ENCODE assay signal across 18 mouse cellular contexts in the genomic region with DNA sequence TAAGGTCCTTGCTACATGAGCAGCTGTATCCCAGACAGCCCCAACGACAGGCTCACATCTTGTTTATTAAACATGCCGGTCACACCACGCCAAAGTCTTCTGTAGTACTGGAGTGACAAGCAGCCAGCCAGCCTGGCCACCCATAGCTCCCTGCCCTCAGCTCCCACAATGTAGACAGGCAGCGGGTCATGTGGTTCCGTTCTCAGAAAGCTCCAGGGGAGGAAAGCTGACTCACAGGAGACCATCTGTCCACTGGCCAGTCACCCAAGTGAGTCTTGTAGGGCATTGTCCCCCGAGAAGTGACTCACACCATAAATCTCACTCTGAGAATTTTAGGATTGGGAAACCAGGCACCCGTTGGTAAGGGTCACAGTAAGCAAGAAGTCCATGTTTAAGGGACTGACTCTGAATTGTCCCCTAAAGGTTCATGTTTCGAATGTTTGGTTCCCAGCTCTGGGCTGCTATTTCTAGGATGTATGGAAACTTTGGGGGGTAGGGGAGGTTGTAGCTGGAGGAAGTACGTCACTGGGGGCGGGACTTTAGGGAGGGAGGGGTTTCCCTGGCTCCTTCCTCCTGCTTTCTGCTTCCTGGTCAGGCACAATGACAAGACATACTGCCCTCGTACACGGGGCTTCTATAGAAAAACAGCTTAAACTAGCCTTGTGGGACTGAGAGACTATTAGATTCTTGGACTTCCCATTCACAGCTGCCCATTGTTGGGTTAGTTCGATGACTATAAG.
DNase-seq lines count a peak whose midpoint lies in the region; ATAC-seq lines count a peak whose summit lies in the region.
"Had no signal": no experiment of that assay in that cellular context is flagged by ENCODE, and none has a peak within 500 bp of the region (broad histone marks: within the 10 kb centered on the region; RNA-seq: fewer than 3 reads in every experiment).

No protein-coding gene starts in this region.

- 87% methylated on average over 13 of the region's 13 CpGs for WGBS in forebrain, embryonic 12.5 days

- no peaks in the 10 kb centered on the region for H3K4me1 ChIP-seq in forebrain, embryonic 12.5 days
- H3K4me1 ChIP-seq: intestine, embryonic 15.5 days; midbrain, embryonic 13.5 days had no signal

- no peaks in the 10 kb centered on the region for H3K9me3 ChIP-seq in forebrain, embryonic 12.5 days
- H3K9me3 ChIP-seq: intestine, embryonic 15.5 days; limb, embryonic 12.5 days; midbrain, embryonic 13.5 days had no signal

- no peak overlapping the region for H3K27ac ChIP-seq in forebrain, embryonic 12.5 days
- H3K27ac ChIP-seq: intestine, embryonic 15.5 days; limb, embryonic 12.5 days; midbrain, embryonic 13.5 days had no signal

- H3K4me2 ChIP-seq in forebrain, embryonic 12.5 days: no peak overlapping the region
- H3K4me2 ChIP-seq: intestine, embryonic 15.5 days; limb, embryonic 12.5 days; midbrain, embryonic 13.5 days had no signal

- no peak for ATAC-seq in erythroblast, adult 5-6 weeks (replicated peaks; ENCODE audit: low FRiP score, poor library complexity, severe bottlenecking)
- no peak for ATAC-seq in forebrain, embryonic 12.5 days (ENCODE audit: low FRiP score)
- ATAC-seq: intestine, embryonic 15.5 days; liver, postnatal 0 days; midbrain, embryonic 13.5 days; Patski had no signal

- no peaks in the 10 kb centered on the region for H3K27me3 ChIP-seq in forebrain, embryonic 12.5 days
- H3K27me3 ChIP-seq: CH12.LX; intestine, embryonic 15.5 days; midbrain, embryonic 13.5 days; Patski had no signal

- no peaks in the 10 kb centered on the region for H3K36me3 ChIP-seq in forebrain, embryonic 12.5 days (replicated peaks)
- H3K36me3 ChIP-seq: intestine, embryonic 15.5 days; limb, embryonic 12.5 days; midbrain, embryonic 13.5 days had no signal

- H3K4me3 ChIP-seq in forebrain, embryonic 12.5 days (replicated peaks): no peak overlapping the region
- H3K4me3 ChIP-seq: intestine, embryonic 15.5 days; limb, embryonic 12.5 days; midbrain, embryonic 13.5 days had no signal

- H3K9ac ChIP-seq in forebrain, embryonic 12.5 days: no peak overlapping the region
- H3K9ac ChIP-seq: intestine, embryonic 15.5 days; limb, embryonic 12.5 days; liver, postnatal 0 days; midbrain, embryonic 13.5 days had no signal

- DNase-seq in kidney, postnatal 10 days: peak; percentile 23
- no peak for DNase-seq in kidney, adult 9 months
- peak; percentile 83 for DNase-seq in Muller cell, postnatal 12 days (ENCODE audit: inconsistent ontology term)
- peak; percentile 55 for DNase-seq in adrenal gland, postnatal 25 days
- DNase-seq in lung, postnatal 14 days: peak; percentile 53
- no peak for DNase-seq in B cell, adult 2 months
- DNase-seq: kidney, postnatal 36 days; layer of hippocampus, postnatal 36 days; liver, postnatal 0 days; retina, postnatal 1 day; thymus, postnatal 14 days had no signal

Comparison
In these comparisons a context has a peak if more than half of its experiments do, and no peak if none do; other contexts are left out.
1. DNase-seq: peak in kidney, postnatal 10 days (single experiment), Muller cell, postnatal 12 days (single experiment), adrenal gland, postnatal 25 days (single experiment) and lung, postnatal 14 days (single experiment); none in kidney, adult 9 months (single experiment) and B cell, adult 2 months (0 of 2).